Mouse (Mus musculus): ENCODE measurements around the gene Gm42906. TPM values are rescaled to one million over a fixed set of nuclear protein-coding genes. Genes with fewer than 3 reads are reported as not detected.

Gene Gm42906
- polyA plus RNA-seq, 1 experiment from 2014 or later = not detected

DNA sequence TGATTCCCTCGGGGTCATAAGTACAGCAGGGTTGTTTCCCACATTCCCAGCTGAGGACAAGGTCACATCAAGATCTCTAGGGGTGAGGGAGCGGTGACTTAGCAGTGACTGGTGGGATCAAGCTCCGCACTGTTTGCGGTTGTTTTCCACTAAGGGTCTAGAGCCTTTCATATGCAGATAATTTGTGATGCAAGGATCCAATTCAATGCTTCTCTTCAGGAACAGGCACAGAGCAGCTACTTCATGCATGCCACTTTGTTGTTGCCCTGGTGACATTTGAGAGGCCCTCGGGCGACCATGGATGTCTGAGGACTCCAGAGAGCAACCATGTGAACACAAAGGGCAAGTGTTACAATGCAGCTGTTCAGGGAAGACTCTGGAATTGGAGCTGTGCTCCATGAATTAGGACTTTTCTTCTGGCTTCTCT is 209.3 kb downstream of the Gm42906 start:
- Histone ChIP-seq H3K27ac (no peak overlapping the region), H3K4me2 (replicated peaks) (no peak overlapping the region), H3K4me3 (no peak overlapping the region), H3K4me1 (peaks cover 5% of the 10 kb centered on the region; the same call in 1 of the 2 replicates), H3K27me3 (replicated peaks) (no peaks in the 10 kb centered on the region), H3K9me3 (no peaks in the 10 kb centered on the region), H3K9ac (no peak overlapping the region), H3K36me3 (no peaks in the 10 kb centered on the region)
- WGBS = 25% methylated on average over 6 of the region's 6 CpGs
- ATAC-seq (ENCODE audit: low FRiP score, low read depth) = peak; percentile 71

DNA sequence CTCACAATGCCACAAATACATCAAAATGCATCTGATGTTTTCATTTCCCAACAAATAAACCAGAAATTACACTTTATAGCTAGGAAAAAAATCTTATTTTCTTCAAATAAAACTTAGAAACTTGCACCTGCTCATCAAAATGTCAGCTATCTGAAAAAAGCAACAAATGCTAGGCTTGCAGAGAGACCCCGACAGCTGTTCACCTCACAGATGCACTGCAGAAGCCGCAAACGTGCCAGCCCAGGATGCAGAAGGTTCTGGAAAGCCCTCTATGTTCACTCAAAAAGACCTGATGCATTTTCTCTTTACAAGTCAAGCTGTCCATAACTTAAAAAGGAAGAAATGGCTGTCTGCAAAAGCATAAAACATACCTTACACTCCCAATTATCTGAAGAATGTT is 214.9 kb downstream of the Gm42906 start:
- Histone ChIP-seq H3K4me2 (replicated peaks) (no peak overlapping the region), H3K4me3 (no peak overlapping the region), H3K36me3 (no peaks in the 10 kb centered on the region), H3K27ac (no peak overlapping the region), H3K9ac (no peak overlapping the region), H3K27me3 (replicated peaks) (no peaks in the 10 kb centered on the region), H3K4me1 (no peaks in the 10 kb centered on the region), H3K9me3 (no peaks in the 10 kb centered on the region)
- 89% methylated on average over 3 of the region's 3 CpGs for WGBS
- ATAC-seq (ENCODE audit: low FRiP score, low read depth) = no peak

DNA sequence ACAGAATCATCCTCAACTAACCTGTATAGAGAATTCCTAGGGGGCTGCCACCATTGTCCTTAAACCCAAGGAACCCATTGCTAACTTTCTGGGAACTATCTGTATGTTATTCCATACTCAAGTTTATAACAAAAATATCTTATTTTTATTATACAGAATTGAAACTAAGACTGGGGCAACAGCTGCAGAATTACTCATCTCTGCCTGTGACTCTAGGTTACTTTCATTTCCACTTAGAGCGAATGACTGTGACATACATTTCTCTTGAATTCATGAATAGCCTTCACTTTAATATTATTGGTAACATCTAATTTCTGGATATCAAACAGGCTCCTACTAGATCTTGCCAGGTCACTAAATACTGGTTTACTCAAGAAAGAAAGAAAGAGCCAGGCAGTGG is 217.1 kb downstream of the Gm42906 start:
- H3K36me3 ChIP-seq = no peaks in the 10 kb centered on the region
- WGBS = 92% methylated on average over 1 of the region's 1 CpGs

DNA sequence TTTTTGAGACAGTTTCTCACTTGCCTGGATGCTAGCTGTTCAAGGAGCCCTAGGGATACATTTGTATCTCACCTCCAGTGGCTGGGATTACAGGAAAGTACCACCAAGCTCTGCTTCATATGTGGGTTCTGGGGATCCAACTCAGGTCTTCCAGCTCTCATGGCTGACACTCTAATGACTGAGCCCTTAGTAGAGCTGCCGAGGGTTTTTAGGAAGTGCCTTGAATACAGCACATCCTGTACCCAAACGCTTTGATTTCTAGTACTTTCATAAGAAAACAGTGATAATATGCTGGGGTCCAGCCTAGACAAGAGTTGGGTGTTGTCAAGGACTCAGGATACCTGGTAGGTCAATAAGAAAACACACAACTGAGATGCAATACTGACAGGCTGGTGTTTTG is 217.9 kb downstream of the Gm42906 start:
- Histone ChIP-seq H3K27me3 (replicated peaks) (no peaks in the 10 kb centered on the region), H3K4me2 (replicated peaks) (no peak overlapping the region), H3K36me3 (no peaks in the 10 kb centered on the region), H3K9ac (no peak overlapping the region), H3K4me1 (no peaks in the 10 kb centered on the region), H3K4me3 (no peak overlapping the region), H3K9me3 (no peaks in the 10 kb centered on the region), H3K27ac (no peak overlapping the region)
- ATAC-seq (ENCODE audit: low FRiP score, low read depth) = no peak
- WGBS = 86% methylated on average over 2 of the region's 2 CpGs

More for the DNA sequence above, 217.1 kb downstream of the Gm42906 start:
- Histone ChIP-seq H3K27ac (no peak overlapping the region), H3K4me3 (no peak overlapping the region), H3K9me3 (no peaks in the 10 kb centered on the region), H3K27me3 (replicated peaks) (no peaks in the 10 kb centered on the region), H3K4me1 (no peaks in the 10 kb centered on the region), H3K9ac (no peak overlapping the region), H3K4me2 (replicated peaks) (no peak overlapping the region)
- no peak for ATAC-seq (ENCODE audit: low FRiP score, low read depth)

DNA sequence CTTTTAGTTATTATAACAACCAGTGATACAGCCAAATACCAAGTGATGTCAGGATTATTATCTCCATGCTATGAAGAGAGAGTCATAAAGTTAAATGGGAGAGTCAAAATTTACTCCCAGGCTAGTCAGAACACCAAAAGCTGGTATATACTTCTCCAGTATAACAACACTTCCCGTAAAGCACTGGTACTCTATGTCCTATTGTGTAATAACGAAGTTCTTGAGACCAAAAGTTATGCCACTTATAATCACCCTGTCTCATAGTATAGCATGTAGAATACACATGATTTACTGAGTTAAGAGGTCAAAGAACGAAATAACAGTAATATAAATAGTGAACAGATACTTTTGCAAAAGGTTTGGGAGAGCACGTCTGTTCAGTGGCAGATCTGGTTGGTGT is 222.9 kb downstream of the Gm42906 start:
- Histone ChIP-seq H3K9me3 (no peaks in the 10 kb centered on the region), H3K4me3 (no peak overlapping the region), H3K4me1 (no peaks in the 10 kb centered on the region), H3K4me2 (replicated peaks) (no peak overlapping the region), H3K9ac (no peak overlapping the region), H3K27ac (no peak overlapping the region), H3K27me3 (replicated peaks) (no peaks in the 10 kb centered on the region), H3K36me3 (no peaks in the 10 kb centered on the region)
- ATAC-seq (ENCODE audit: low FRiP score, low read depth) = no peak
- WGBS = 92% methylated on average over 4 of the region's 4 CpGs

DNA sequence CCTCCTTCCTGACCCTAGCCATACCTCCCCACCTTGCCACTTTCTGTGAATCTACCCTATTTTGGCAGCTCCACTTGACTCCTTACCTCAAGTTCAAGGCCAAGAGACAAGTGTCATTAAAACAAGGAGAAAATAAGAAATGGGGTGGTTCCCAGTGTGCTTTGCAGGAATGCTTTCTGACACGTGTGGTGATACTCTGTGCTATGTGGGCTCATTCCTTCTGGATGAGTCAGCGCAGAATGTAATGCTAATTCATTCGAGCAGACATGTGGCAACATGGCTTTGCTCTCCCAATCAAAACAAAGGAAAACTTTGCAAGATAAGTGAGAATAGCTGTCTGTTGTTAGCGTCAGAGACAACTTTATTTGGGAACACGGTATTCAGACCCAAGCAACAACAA is 225.0 kb downstream of the Gm42906 start:
- H3K4me2 ChIP-seq (replicated peaks) = no peak overlapping the region

DNA sequence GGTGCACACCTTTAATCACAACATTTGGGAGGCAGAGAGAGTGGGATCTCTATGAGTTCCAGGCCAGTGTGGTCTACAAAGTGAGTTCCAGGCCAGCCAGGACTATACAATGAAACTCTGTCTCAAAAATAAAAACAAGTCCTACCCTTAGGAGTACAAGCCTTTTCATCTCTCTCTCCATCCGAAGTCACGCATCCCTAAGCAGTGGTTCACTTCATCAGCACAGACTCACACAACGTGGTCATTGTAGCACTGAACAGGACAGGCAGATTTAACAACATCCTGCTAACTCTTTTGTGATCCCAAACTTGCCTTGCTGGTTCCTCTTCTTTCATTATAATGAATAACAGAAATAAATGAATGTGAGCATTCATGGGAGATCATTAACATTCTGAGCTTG is 226.7 kb downstream of the Gm42906 start:
- no peaks in the 10 kb centered on the region for H3K4me1 ChIP-seq
- H3K27ac ChIP-seq = no peak overlapping the region
- H3K9ac ChIP-seq = no peak overlapping the region
- no peaks in the 10 kb centered on the region for H3K9me3 ChIP-seq
- no peaks in the 10 kb centered on the region for H3K27me3 ChIP-seq (replicated peaks)
- no peak for ATAC-seq (ENCODE audit: low FRiP score, low read depth)
- no peak overlapping the region for H3K4me2 ChIP-seq (replicated peaks)
- no peaks in the 10 kb centered on the region for H3K36me3 ChIP-seq
- WGBS = 62% methylated on average over 3 of the region's 3 CpGs
- no peak overlapping the region for H3K4me3 ChIP-seq

More for the DNA sequence above, 225.0 kb downstream of the Gm42906 start:
- H3K27ac ChIP-seq = no peak overlapping the region
- H3K9me3 ChIP-seq = no peaks in the 10 kb centered on the region
- no peaks in the 10 kb centered on the region for H3K27me3 ChIP-seq (replicated peaks)
- no peak overlapping the region for H3K4me3 ChIP-seq
- H3K9ac ChIP-seq = no peak overlapping the region
- ATAC-seq (ENCODE audit: low FRiP score, low read depth) = no peak
- no peaks in the 10 kb centered on the region for H3K36me3 ChIP-seq
- WGBS = 77% methylated on average over 5 of the region's 5 CpGs
- H3K4me1 ChIP-seq = no peaks in the 10 kb centered on the region

DNA sequence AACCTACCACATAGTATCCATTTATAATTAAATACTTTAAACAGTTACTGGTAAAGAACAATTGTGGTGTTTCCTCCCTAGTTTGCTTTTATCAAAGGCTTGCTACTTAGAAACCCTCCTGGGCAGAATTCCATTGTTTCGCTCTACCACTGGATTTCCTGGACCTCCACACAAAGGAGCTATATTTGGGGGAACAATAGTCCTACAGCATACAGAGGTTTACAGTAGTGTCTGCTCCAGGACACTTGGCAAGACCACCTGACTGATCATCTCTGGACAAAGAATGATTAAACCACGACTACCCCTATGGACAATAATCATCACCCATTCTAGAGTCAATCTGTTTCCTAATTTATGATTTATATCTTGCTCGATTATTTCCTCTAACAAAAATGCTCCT is 228.7 kb downstream of the Gm42906 start:
- Histone ChIP-seq H3K27me3 (replicated peaks) (no peaks in the 10 kb centered on the region), H3K36me3 (no peaks in the 10 kb centered on the region), H3K4me3 (no peak overlapping the region), H3K27ac (no peak overlapping the region), H3K9me3 (no peaks in the 10 kb centered on the region), H3K4me1 (no peaks in the 10 kb centered on the region), H3K9ac (no peak overlapping the region), H3K4me2 (replicated peaks) (no peak overlapping the region)
- ATAC-seq (ENCODE audit: low FRiP score, low read depth) = no peak
- WGBS = 84% methylated on average over 3 of the region's 3 CpGs

DNA sequence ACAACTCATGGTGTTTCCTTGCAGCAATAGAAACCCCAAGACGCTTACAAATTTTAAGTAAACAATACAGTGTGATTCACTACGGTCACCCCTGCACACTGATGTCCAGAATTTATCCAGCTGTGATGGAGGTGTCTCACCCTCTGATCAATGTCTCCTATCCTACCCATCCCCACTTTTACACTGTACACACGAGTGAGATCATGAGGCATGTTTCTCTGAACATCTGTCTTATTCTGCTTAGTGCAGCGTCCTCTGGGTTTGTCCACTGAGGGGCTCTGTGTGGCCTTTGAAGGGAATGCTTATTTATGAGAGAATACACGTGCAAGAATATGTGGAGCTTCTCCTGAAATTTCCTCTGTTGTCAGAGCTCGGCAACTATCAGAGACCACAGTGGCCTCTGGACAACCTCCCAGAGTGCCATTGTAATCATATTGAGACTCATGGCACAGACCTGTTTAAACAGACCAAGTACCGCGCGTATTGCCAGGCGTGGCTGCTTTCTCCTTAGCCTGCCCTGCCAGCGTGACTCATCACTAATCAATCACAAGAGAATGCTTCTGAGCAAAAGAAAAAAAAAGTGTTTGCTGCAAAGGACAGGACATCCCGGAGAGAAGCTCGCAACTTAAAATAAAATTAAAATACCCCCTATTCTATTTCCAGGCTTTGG is 231.2 kb downstream of the Gm42906 start:
- H3K4me3 ChIP-seq = no peak overlapping the region
- H3K27ac ChIP-seq = no peak overlapping the region
- no peak for ATAC-seq (ENCODE audit: low FRiP score, low read depth)
- H3K4me2 ChIP-seq (replicated peaks) = no peak overlapping the region
- H3K9ac ChIP-seq = no peak overlapping the region
- no peaks in the 10 kb centered on the region for H3K9me3 ChIP-seq
- no peaks in the 10 kb centered on the region for H3K36me3 ChIP-seq
- H3K27me3 ChIP-seq (replicated peaks) = no peaks in the 10 kb centered on the region
- 64% methylated on average over 13 of the region's 13 CpGs for WGBS
- no peaks in the 10 kb centered on the region for H3K4me1 ChIP-seq

DNA sequence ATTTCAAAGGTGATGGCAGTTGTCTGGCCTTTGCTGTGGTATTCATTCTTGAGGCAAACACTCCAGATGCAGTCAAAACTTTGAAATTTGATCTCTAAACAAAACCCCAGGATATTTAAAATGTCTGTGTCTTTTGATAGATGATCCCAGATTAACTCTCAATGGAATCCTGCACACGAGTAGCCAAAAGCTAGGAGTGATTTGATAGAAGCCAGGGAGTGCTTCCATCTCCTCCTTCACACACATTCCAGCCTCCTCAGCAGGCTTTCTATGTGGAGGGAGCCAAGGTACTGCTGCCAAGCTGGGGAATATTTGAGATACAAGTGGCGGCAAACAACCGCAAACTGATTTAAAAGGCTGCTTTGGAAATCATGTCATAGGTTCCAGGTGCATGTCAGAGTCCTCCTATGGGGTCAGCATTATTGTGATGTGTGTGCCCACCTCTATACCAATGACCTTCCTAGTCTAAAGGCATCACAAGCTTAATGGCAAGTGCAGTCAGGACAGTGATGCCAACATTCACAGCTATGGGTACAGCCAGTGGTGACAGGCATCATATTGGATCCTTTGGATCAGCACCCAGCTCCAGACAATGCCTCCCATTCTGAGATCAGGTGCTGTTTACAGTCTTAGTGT is 234.0 kb downstream of the Gm42906 start:
- no peak overlapping the region for H3K9ac ChIP-seq
- H3K9me3 ChIP-seq = no peaks in the 10 kb centered on the region
- H3K4me2 ChIP-seq (replicated peaks) = no peak overlapping the region
- H3K4me3 ChIP-seq = no peak overlapping the region
- H3K36me3 ChIP-seq = no peaks in the 10 kb centered on the region
- no peak overlapping the region for H3K27ac ChIP-seq
- H3K27me3 ChIP-seq (replicated peaks) = no peaks in the 10 kb centered on the region
- no peaks in the 10 kb centered on the region; the same call in 1 of the 2 replicates for H3K4me1 ChIP-seq
- WGBS = 77% methylated on average over 3 of the region's 3 CpGs
- ATAC-seq (ENCODE audit: low FRiP score, low read depth) = no peak

DNA sequence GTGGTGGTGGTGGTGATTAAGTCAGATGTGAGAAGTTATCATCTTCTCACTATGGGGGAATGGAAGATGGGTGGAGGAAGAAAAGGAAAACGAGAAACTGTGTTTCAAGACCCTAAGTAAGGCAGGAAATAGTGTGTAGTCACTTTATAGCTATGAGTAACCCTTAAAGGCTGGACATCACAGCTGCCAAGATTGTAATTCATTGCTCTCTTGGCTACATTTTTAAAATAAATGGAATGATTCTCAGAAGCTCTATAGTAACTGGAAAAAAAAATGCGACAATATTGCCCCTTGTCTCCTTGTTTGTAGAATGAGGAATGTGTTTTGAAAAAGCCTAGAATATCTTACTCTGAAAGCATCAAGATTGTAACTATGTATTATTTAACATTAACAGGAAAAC is 235.7 kb downstream of the Gm42906 start:
- Histone ChIP-seq H3K27ac (no peak overlapping the region), H3K4me2 (replicated peaks) (no peak overlapping the region), H3K27me3 (replicated peaks) (no peaks in the 10 kb centered on the region), H3K4me1 (no peaks in the 10 kb centered on the region; the same call in 1 of the 2 replicates), H3K9me3 (no peaks in the 10 kb centered on the region), H3K4me3 (no peak overlapping the region), H3K9ac (no peak overlapping the region), H3K36me3 (no peaks in the 10 kb centered on the region)
- ATAC-seq (ENCODE audit: low FRiP score, low read depth) = no peak
- WGBS = 79% methylated on average over 2 of the region's 2 CpGs

DNA sequence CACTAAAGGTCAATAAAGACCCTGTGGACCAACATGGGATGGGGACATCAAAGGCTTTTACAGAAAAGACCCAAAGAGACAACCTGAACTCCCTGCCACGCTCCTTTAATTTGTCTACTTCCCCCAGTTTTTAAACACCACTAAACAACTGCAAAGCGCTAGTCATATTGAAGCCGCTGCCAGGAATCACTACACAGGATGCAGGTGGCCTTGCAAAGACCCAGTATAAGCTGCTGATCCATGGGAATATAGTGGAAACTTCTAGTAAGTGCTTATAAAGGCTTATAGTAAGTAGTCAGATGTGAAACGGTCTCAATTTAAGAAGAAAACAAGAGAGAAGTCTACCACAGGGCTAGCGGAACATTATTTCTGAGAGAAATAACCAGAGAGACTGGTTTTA is 237.2 kb downstream of the Gm42906 start:
- no peak for ATAC-seq (ENCODE audit: low FRiP score, low read depth)
- no peak overlapping the region for H3K27ac ChIP-seq
- no peaks in the 10 kb centered on the region for H3K27me3 ChIP-seq (replicated peaks)
- no peak overlapping the region for H3K4me3 ChIP-seq
- peak overlapping the region; percentile 74; the same call in 1 of the 2 replicates for H3K4me2 ChIP-seq (replicated peaks)
- H3K9me3 ChIP-seq = no peaks in the 10 kb centered on the region
- H3K36me3 ChIP-seq = no peaks in the 10 kb centered on the region
- no peaks in the 10 kb centered on the region; the same call in 1 of the 2 replicates for H3K4me1 ChIP-seq
- 80% methylated on average over 5 of the region's 5 CpGs for WGBS
- no peak overlapping the region for H3K9ac ChIP-seq

Measured in neural tube, embryonic 12.5 days (tissue).